Mouse (Mus musculus): ENCODE measurements around the gene Sugp2. TPM values are rescaled to one million over a fixed set of nuclear protein-coding genes. Genes with fewer than 3 reads are reported as not detected.

Sugp2 gene
- polyA plus RNA-seq, 1 experiment from 2014 or later: 7.3 TPM

- Histone ChIP-seq H3K27me3 (ENCODE audit: insufficient read depth, low read length) (no peaks in the 10 kb centered on the region), H3K27ac (ENCODE audit: low read depth) (peak overlapping the region; percentile 77), H3K9ac (replicated peaks) (peak overlapping the region; percentile 6; the same call in 1 of the 2 replicates), H3K9me3 (ENCODE audit: low read length) (no peaks in the 10 kb centered on the region), H3K36me3 (replicated peaks; ENCODE audit: insufficient read depth, low read length) (no peaks in the 10 kb centered on the region), H3K4me2 (ENCODE audit: low read depth, low read length) (peak overlapping the region; percentile 23; the same call in 1 of the 2 replicates), H3K4me1 (ENCODE audit: insufficient read depth) (peaks cover 56% of the 10 kb centered on the region), H3K4me3 (ENCODE audit: low read depth, low read length) (no peak overlapping the region)
- peak; percentile 55 for ATAC-seq
- peak; percentile 82 for TF ChIP-seq CTCF (IDR thresholded peaks at IDR 0.05; ENCODE audit: low read depth)
- TF ChIP-seq EP300 (IDR thresholded peaks at IDR 0.05; ENCODE audit: low read depth): no peak
- WGBS (ENCODE audit: insufficient replicate concordance): 54% methylated on average over 5 of the region's 5 CpGs
- DNase-seq: peak; percentile 54
Observed at GRCm38 (mm10) chr8:70200098-70200681, 33.8 kb upstream of the Sugp2 start.

DNA sequence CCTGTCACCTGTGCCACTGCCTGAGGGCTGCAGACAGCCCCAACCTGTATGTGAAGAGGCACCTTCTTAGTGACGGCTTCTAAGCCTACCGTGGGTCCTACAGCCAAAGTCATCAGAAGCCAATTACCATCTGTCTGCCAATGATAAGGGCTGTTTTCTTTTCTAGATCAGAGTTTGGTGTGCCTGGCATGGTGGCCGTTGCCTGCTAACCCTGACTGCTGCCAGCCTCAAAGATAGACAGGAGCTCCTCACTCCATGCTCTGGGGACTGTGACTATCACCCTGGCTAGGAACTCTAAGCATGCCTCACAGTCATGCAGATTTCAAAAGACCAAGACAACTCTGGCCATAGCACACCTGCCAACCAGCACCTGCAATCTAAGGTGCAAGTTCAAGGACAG is 32.6 kb upstream of the Sugp2 start:
- H3K4me3 ChIP-seq (ENCODE audit: low read depth, low read length): no peak overlapping the region

GRCm38 (mm10) chr8:70203072-70203471 is 31.0 kb upstream of the Sugp2 start:
- TF ChIP-seq EP300 (IDR thresholded peaks at IDR 0.05; ENCODE audit: low read depth) (no peak), CTCF (IDR thresholded peaks at IDR 0.05; ENCODE audit: low read depth) (no peak)
- WGBS (ENCODE audit: insufficient replicate concordance): 87% methylated on average over 4 of the region's 4 CpGs
- Histone ChIP-seq H3K27ac (ENCODE audit: low read depth) (no peak overlapping the region), H3K4me1 (ENCODE audit: insufficient read depth) (peaks cover 51% of the 10 kb centered on the region), H3K4me2 (ENCODE audit: low read depth, low read length) (no peak overlapping the region), H3K9me3 (ENCODE audit: low read length) (no peaks in the 10 kb centered on the region), H3K27me3 (ENCODE audit: insufficient read depth, low read length) (no peaks in the 10 kb centered on the region), H3K4me3 (ENCODE audit: low read depth, low read length) (no peak overlapping the region), H3K36me3 (replicated peaks; ENCODE audit: insufficient read depth, low read length) (no peaks in the 10 kb centered on the region), H3K9ac (replicated peaks) (no peak overlapping the region)
- ATAC-seq (no peak), DNase-seq (no peak)

More for the DNA sequence above, 32.6 kb upstream of the Sugp2 start:
- no peaks in the 10 kb centered on the region for H3K9me3 ChIP-seq (ENCODE audit: low read length)
- no peaks in the 10 kb centered on the region for H3K36me3 ChIP-seq (replicated peaks; ENCODE audit: insufficient read depth, low read length)
- TF ChIP-seq EP300 (IDR thresholded peaks at IDR 0.05; ENCODE audit: low read depth) (peak; percentile 93), CTCF (IDR thresholded peaks at IDR 0.05; ENCODE audit: low read depth) (no peak)
- no peaks in the 10 kb centered on the region for H3K27me3 ChIP-seq (ENCODE audit: insufficient read depth, low read length)
- 56% methylated on average over 3 of the region's 3 CpGs for WGBS (ENCODE audit: insufficient replicate concordance)
- H3K9ac ChIP-seq (replicated peaks): peak overlapping the region; percentile 52
- ATAC-seq (peak; percentile 76), DNase-seq (peak; percentile 50)
- peak overlapping the region; percentile 77 for H3K27ac ChIP-seq (ENCODE audit: low read depth)
- H3K4me2 ChIP-seq (ENCODE audit: low read depth, low read length): peak overlapping the region; percentile 40
- H3K4me1 ChIP-seq (ENCODE audit: insufficient read depth): peaks cover 55% of the 10 kb centered on the region

- Histone ChIP-seq H3K27me3 (ENCODE audit: insufficient read depth, low read length) (no peaks in the 10 kb centered on the region), H3K36me3 (replicated peaks; ENCODE audit: insufficient read depth, low read length) (no peaks in the 10 kb centered on the region), H3K4me1 (ENCODE audit: insufficient read depth) (peaks cover 38% of the 10 kb centered on the region), H3K4me2 (ENCODE audit: low read depth, low read length) (no peak overlapping the region), H3K9me3 (ENCODE audit: low read length) (no peaks in the 10 kb centered on the region), H3K9ac (replicated peaks) (no peak overlapping the region), H3K4me3 (ENCODE audit: low read depth, low read length) (no peak overlapping the region), H3K27ac (ENCODE audit: low read depth) (peak overlapping the region; percentile 8; the same call in 1 of the 2 replicates)
- ATAC-seq (no peak), DNase-seq (no peak)
- no peak for TF ChIP-seq EP300 (IDR thresholded peaks at IDR 0.05; ENCODE audit: low read depth)
- TF ChIP-seq CTCF (IDR thresholded peaks at IDR 0.05; ENCODE audit: low read depth): no peak
- WGBS (ENCODE audit: insufficient replicate concordance): 63% methylated on average over 1 of the region's 1 CpGs
Observed at GRCm38 (mm10) chr8:70204757-70205156, 29.3 kb upstream of the Sugp2 start.

DNA sequence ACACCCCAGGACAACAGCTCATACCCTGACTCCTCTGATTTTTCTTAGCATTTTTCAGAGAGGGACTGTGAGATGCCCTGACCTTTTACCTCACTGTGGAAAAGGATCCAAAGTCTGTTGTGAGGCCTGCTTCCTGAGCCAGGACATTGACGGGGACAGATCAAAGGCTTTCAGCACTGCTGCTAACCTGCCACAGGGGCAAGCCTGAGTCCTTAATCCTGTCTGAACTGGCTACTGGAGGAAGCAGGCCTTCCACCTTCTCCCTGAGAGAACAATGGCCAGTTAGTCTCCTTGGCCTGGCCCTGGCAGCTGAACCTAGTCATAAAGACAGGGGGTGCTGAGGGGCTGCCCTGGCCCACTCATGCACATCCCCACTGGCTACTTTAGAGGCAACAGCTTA is 25.9 kb upstream of the Sugp2 start:
- Histone ChIP-seq H3K4me3 (ENCODE audit: low read depth, low read length) (no peak overlapping the region), H3K9ac (replicated peaks) (no peak overlapping the region), H3K27ac (ENCODE audit: low read depth) (peak overlapping the region; percentile 25), H3K4me1 (ENCODE audit: insufficient read depth) (peaks cover 21% of the 10 kb centered on the region), H3K36me3 (replicated peaks; ENCODE audit: insufficient read depth, low read length) (no peaks in the 10 kb centered on the region), H3K4me2 (ENCODE audit: low read depth, low read length) (peak overlapping the region; percentile 1; the same call in 1 of the 2 replicates), H3K9me3 (ENCODE audit: low read length) (no peaks in the 10 kb centered on the region), H3K27me3 (ENCODE audit: insufficient read depth, low read length) (no peaks in the 10 kb centered on the region)
- ATAC-seq: no peak
- no peak for DNase-seq
- WGBS (ENCODE audit: insufficient replicate concordance): 63% methylated on average over 1 of the region's 1 CpGs
- no peak for TF ChIP-seq EP300 (IDR thresholded peaks at IDR 0.05; ENCODE audit: low read depth)
- no peak for TF ChIP-seq CTCF (IDR thresholded peaks at IDR 0.05; ENCODE audit: low read depth)

- Histone ChIP-seq H3K27ac (ENCODE audit: low read depth) (peak overlapping the region; percentile 90), H3K4me1 (ENCODE audit: insufficient read depth) (peaks cover 23% of the 10 kb centered on the region), H3K9ac (replicated peaks) (peak overlapping the region; percentile 84), H3K4me3 (ENCODE audit: low read depth, low read length) (peak overlapping the region; percentile 60), H3K9me3 (ENCODE audit: low read length) (no peaks in the 10 kb centered on the region), H3K4me2 (ENCODE audit: low read depth, low read length) (peak overlapping the region; percentile 96), H3K27me3 (ENCODE audit: insufficient read depth, low read length) (no peaks in the 10 kb centered on the region), H3K36me3 (replicated peaks; ENCODE audit: insufficient read depth, low read length) (no peaks in the 10 kb centered on the region)
- WGBS (ENCODE audit: insufficient replicate concordance): 60% methylated on average over 8 of the region's 8 CpGs
- DNase-seq (no peak), ATAC-seq (no peak)
- TF ChIP-seq EP300 (IDR thresholded peaks at IDR 0.05; ENCODE audit: low read depth): no peak
- no peak for TF ChIP-seq CTCF (IDR thresholded peaks at IDR 0.05; ENCODE audit: low read depth)
Observed at GRCm38 (mm10) chr8:70210538-70210937, 23.5 kb upstream of the Sugp2 start.

Data from liver, postnatal 0 days (tissue).